Mouse (Mus musculus) left cerebral cortex, postnatal 10 days (tissue): ENCODE results near the gene Abraxas2. TPM values are rescaled to one million over a fixed set of nuclear protein-coding genes. Genes with fewer than 3 reads are reported as not detected.

Source experiments
- DNase-seq, 2 experiments: peaks; one replicate each; pipeline ENCODE4 v3.0.0; 2021 to 2022; ENCODE audit warnings: low spot score in 2 of 2, mixed read lengths in 1 of 2; ENCODE audit errors: extremely low spot score in 1 of 2
- intact Hi-C: fragments of 180-260 bp; cut with DNase I; formaldehyde crosslinking; loops from one replicate; pipeline ENCODE4 v1.15.1; 2025
- total RNA-seq, 2 experiments: library from RNA; stranded (reverse); gene quantifications; 2 replicates each; pipeline ENCODE4 v1.2.3; 2021

Abraxas2 gene
- 10 to 100 TPM; 23.8 to 27.6 TPM for total RNA-seq

- DNase-seq = peak; percentile 82 to 95
- intact Hi-C loops = no loop called here
Observed at GRCm38 (mm10) chr7:132859042-132859958, at the start of gene Abraxas2. Gene Abraxas2 (plus strand): TSS chr7:132859225.

- no peak for DNase-seq
- intact Hi-C loops = loop anchor here (5.0 kb wide), 1 partner anchor 72 kb away; no protein-coding TSS in a partner anchor
Observed at GRCm38 (mm10) chr7:132809721-132810120, 49.3 kb upstream of the Abraxas2 start.

GRCm38 (mm10) chr7:132810368-132810767 lies 48.7 kb upstream of the Abraxas2 start:
- DNase-seq = peak in 1 of 2 experiments; percentile 62
- intact Hi-C loops = loop anchor here (5.0 kb wide), 1 partner anchor 73 kb away; no protein-coding TSS in a partner anchor

- intact Hi-C loops = loop anchor here (1.0 to 5.0 kb wide), 2 partner anchors 74 to 155 kb away; no protein-coding TSS in a partner anchor
- DNase-seq = peak; percentile 81 to 90
Observed at GRCm38 (mm10) chr7:132810879-132811278, 48.1 kb upstream of the Abraxas2 start.

- peak in 1 of 2 experiments; percentile 26 for DNase-seq
- intact Hi-C loops = loop anchor here (1.0 to 5.0 kb wide), 2 partner anchors 75 to 156 kb away; no protein-coding TSS in a partner anchor
Observed at GRCm38 (mm10) chr7:132811716-132812618, 47.1 kb upstream of the Abraxas2 start.

- intact Hi-C loops = loop anchor here (5.0 kb wide), 1 partner anchor 76 kb away; no protein-coding TSS in a partner anchor
Observed at GRCm38 (mm10) chr7:132812619-132813415, 46.2 kb upstream of the Abraxas2 start.

GRCm38 (mm10) chr7:132813416-132814088 lies 45.5 kb upstream of the Abraxas2 start, which contains the start of gene Fam53b:
Gene Fam53b (minus strand): TSS chr7:132813886.
- peak in 1 of 2 experiments; percentile 82 for DNase-seq
- intact Hi-C loops = loop anchor here (5.0 kb wide), 1 partner anchor 76 kb away; no protein-coding TSS in a partner anchor

More at GRCm38 (mm10) chr7:132812619-132813415, 46.2 kb upstream of the Abraxas2 start:
- DNase-seq = peak in 1 of 2 experiments; percentile 64

- intact Hi-C loops = loop anchor here (5.0 kb wide), 1 partner anchor 77 kb away; no protein-coding TSS in a partner anchor
- peak in 1 of 2 experiments; percentile 24 for DNase-seq
Observed at GRCm38 (mm10) chr7:132814089-132814450, 45.0 kb upstream of the Abraxas2 start.

GRCm38 (mm10) chr7:132815081-132815480 lies 43.9 kb upstream of the Abraxas2 start:
- DNase-seq = no peak
- intact Hi-C loops = no loop called here

GRCm38 (mm10) chr7:132816528-132816927 lies 42.5 kb upstream of the Abraxas2 start:
- intact Hi-C loops = no loop called here
- no peak for DNase-seq

GRCm38 (mm10) chr7:132817056-132817455 lies 42.0 kb upstream of the Abraxas2 start:
- intact Hi-C loops = no loop called here
- no peak for DNase-seq

- DNase-seq = no peak
- intact Hi-C loops = no loop called here
Observed at GRCm38 (mm10) chr7:132820692-132821091, 38.3 kb upstream of the Abraxas2 start.

- intact Hi-C loops = no loop called here
- no peak for DNase-seq
Observed at GRCm38 (mm10) chr7:132823832-132824231, 35.2 kb upstream of the Abraxas2 start.

- no peak for DNase-seq
Observed at GRCm38 (mm10) chr7:132824346-132825022, 34.5 kb upstream of the Abraxas2 start.

GRCm38 (mm10) chr7:132830955-132831354 lies 28.1 kb upstream of the Abraxas2 start:
- no peak for DNase-seq
- intact Hi-C loops = no loop called here

More at GRCm38 (mm10) chr7:132824346-132825022, 34.5 kb upstream of the Abraxas2 start:
- intact Hi-C loops = no loop called here

GRCm38 (mm10) chr7:132841287-132841686 lies 17.7 kb upstream of the Abraxas2 start:
- no peak for DNase-seq
- intact Hi-C loops = no loop called here

GRCm38 (mm10) chr7:132842455-132842854 lies 16.6 kb upstream of the Abraxas2 start:
- intact Hi-C loops = no loop called here
- DNase-seq = no peak
